Mouse (Mus musculus) neutrophil, adult 5-6 weeks (primary cell): ENCODE data around the gene Lfng. TPM values are rescaled to one million over a fixed set of nuclear protein-coding genes. Genes with fewer than 3 reads are reported as not detected.
A peak's percentile ranks its signal among the peaks of the same experiment; 100 is the strongest.

Experiments
- ATAC-seq: fragments of 151-379, 151-347 bp; 2 replicates; pipeline ENCODE4 v1.8.0; 2017; ENCODE audit warnings: mild to moderate bottlenecking, moderate TSS enrichment; ENCODE audit not compliant: insufficient number of reproducible peaks, poor library complexity, low FRiP score, severe bottlenecking; ENCODE audit errors: extremely low read depth
- total RNA-seq: library from RNA; stranded (forward); fragments of 200-1000 nt; gene quantifications from 2 replicates; pipeline ENCODE4 v1.2.3, GENCODE M21; 2017

The Lfng gene
- total RNA-seq, 1 experiment from 2014 or later: 273 TPM

- peak; percentile 63 for ATAC-seq
Measured at GRCm38 (mm10) chr5:140628995-140629394, 21.9 kb downstream of the Lfng start.

GRCm38 (mm10) chr5:140633432-140633831 lies 26.3 kb downstream of the Lfng start:
- no peak for ATAC-seq

- ATAC-seq: no peak
Measured at GRCm38 (mm10) chr5:140634798-140635722, 27.9 kb downstream of the Lfng start.

- ATAC-seq: peak; percentile 61
Measured at GRCm38 (mm10) chr5:140636316-140637057, 29.4 kb downstream of the Lfng start.

GRCm38 (mm10) chr5:140637058-140637410 lies 29.9 kb downstream of the Lfng start:
- ATAC-seq: no peak

GRCm38 (mm10) chr5:140637989-140638388 lies 30.9 kb downstream of the Lfng start:
- no peak for ATAC-seq

- no peak for ATAC-seq
Measured at GRCm38 (mm10) chr5:140638484-140638883, 31.4 kb downstream of the Lfng start.

GRCm38 (mm10) chr5:140639312-140639711 lies 32.2 kb downstream of the Lfng start:
- no peak for ATAC-seq

GRCm38 (mm10) chr5:140639871-140640270 lies 32.8 kb downstream of the Lfng start:
- no peak for ATAC-seq

GRCm38 (mm10) chr5:140640812-140641211 lies 33.7 kb downstream of the Lfng start:
- no peak for ATAC-seq

- ATAC-seq: no peak
Measured at GRCm38 (mm10) chr5:140641254-140641928, 34.3 kb downstream of the Lfng start.

GRCm38 (mm10) chr5:140642076-140642475 lies 35.0 kb downstream of the Lfng start:
- ATAC-seq: peak; percentile 80

- no peak for ATAC-seq
Measured at GRCm38 (mm10) chr5:140644263-140644662, 37.1 kb downstream of the Lfng start.

GRCm38 (mm10) chr5:140644702-140645201 lies 37.6 kb downstream of the Lfng start:
- ATAC-seq: no peak

GRCm38 (mm10) chr5:140645454-140645853 lies 38.3 kb downstream of the Lfng start:
- no peak for ATAC-seq

- ATAC-seq: no peak
Measured at GRCm38 (mm10) chr5:140646171-140646570, 39.1 kb downstream of the Lfng start.

GRCm38 (mm10) chr5:140647031-140647760 lies 40.1 kb downstream of the Lfng start:
- ATAC-seq: no peak

- ATAC-seq: no peak
Measured at GRCm38 (mm10) chr5:140647821-140648518, 40.9 kb downstream of the Lfng start.
